Mouse (Mus musculus): ENCODE results near the gene Terf2. TPM values are rescaled to one million over a fixed set of nuclear protein-coding genes. Genes with fewer than 3 reads are reported as not detected.

Terf2 gene
- total and polyA plus RNA-seq, 3 experiments, result 15.0 to 36.7 TPM; not detected in 1

GRCm38 (mm10) chr8:107143501-107143900, 47.2 kb upstream of the Terf2 start:
- Histone ChIP-seq H3K27me3 (ENCODE audit: control insufficient read depth in 1 of 2, insufficient read depth in 2 of 2, low read length in 2 of 2) (no peaks in the 10 kb centered on the region), H3K9me3 (replicated peaks; ENCODE audit: insufficient read depth, low read length) (no peaks in the 10 kb centered on the region), H3K27ac (ENCODE audit: control insufficient read depth, low read depth, low read length) (no peak overlapping the region), H3K79me2 (ENCODE audit: control insufficient read depth, insufficient read depth, low read length, poor library complexity) (no peaks in the 10 kb centered on the region), H3K4me1 (ENCODE audit: control insufficient read depth in 1 of 2, insufficient read depth in 2 of 2, low read length in 2 of 2) (peaks cover 4 to 6% of the 10 kb centered on the region in 2 experiments; a peak in 3 of 4 replicates), H3K4me3 (ENCODE audit: control insufficient read depth in 1 of 2, insufficient read depth in 1 of 2, low read depth in 2 of 2, low read length in 2 of 2) (no peak overlapping the region), H3K9ac (ENCODE audit: control insufficient read depth, low read depth, low read length, poor library complexity, severe bottlenecking) (no peak overlapping the region), H3K36me3 (ENCODE audit: control insufficient read depth in 1 of 2, insufficient read depth in 2 of 2, low read length in 2 of 2) (peaks cover 0 to 6% of the 10 kb centered on the region in 2 experiments; a peak in 1 of 4 replicates)
- no peak for DNase-seq (ENCODE audit: low read depth, low spot score)
- TF ChIP-seq MYB (IDR thresholded peaks at IDR 0.05; ENCODE audit: low read depth, low read length), result no peak
- TF ChIP-seq USF2 (IDR thresholded peaks at IDR 0.05; ENCODE audit: borderline replicate concordance in 1 of 2, insufficient read depth in 1 of 2, low read depth in 1 of 2, low read length in 2 of 2), result no peak
- TF ChIP-seq EP300 (IDR thresholded peaks at IDR 0.05; ENCODE audit: low read depth in 1 of 2, low read length in 2 of 2), result no peak
- no peak for TF ChIP-seq ZKSCAN1 (IDR thresholded peaks at IDR 0.05; ENCODE audit: low read depth, low read length)
- no peak for TF ChIP-seq BHLHE40 (IDR thresholded peaks at IDR 0.05; ENCODE audit: borderline replicate concordance, low read depth, low read length)
- no peak for TF ChIP-seq SIN3A (IDR thresholded peaks at IDR 0.05; ENCODE audit: low read length)
- no peak for TF ChIP-seq NELFE (IDR thresholded peaks at IDR 0.05; ENCODE audit: low read depth, low read length)
- TF ChIP-seq POLR2AphosphoS2 (IDR thresholded peaks at IDR 0.05; ENCODE audit: low read length), result no peak
- TF ChIP-seq POLR2AphosphoS5 (IDR thresholded peaks at IDR 0.05; ENCODE audit: borderline replicate concordance, low read depth, low read length), result no peak
- TF ChIP-seq CTCF (IDR thresholded peaks at IDR 0.05 in 2 of 3, conservative IDR thresholded peaks at IDR 0.05 in 1 of 3; ENCODE audit: control insufficient read depth in 1 of 3, insufficient read depth in 1 of 3, low read depth in 2 of 3, low read length in 3 of 3, poor library complexity in 1 of 3, severe bottlenecking in 1 of 3), result no peak
- no peak for TF ChIP-seq MAZ (IDR thresholded peaks at IDR 0.05; ENCODE audit: low read depth, low read length)
- TF ChIP-seq POLR2A (IDR thresholded peaks at IDR 0.05; ENCODE audit: control insufficient read depth in 1 of 2, insufficient read depth in 1 of 2, low read depth in 1 of 2, low read length in 2 of 2, poor library complexity in 1 of 2), result no peak
- TF ChIP-seq TCF12 (IDR thresholded peaks at IDR 0.05; ENCODE audit: low read depth, low read length), result no peak

- Histone ChIP-seq H3K27me3 (ENCODE audit: control insufficient read depth in 1 of 2, insufficient read depth in 2 of 2, low read length in 2 of 2) (no peaks in the 10 kb centered on the region), H3K9ac (ENCODE audit: control insufficient read depth, low read depth, low read length, poor library complexity, severe bottlenecking) (no peak overlapping the region), H3K4me3 (ENCODE audit: control insufficient read depth in 1 of 2, insufficient read depth in 1 of 2, low read depth in 2 of 2, low read length in 2 of 2) (no peak overlapping the region), H3K27ac (ENCODE audit: control insufficient read depth, low read depth, low read length) (no peak overlapping the region), H3K79me2 (ENCODE audit: control insufficient read depth, insufficient read depth, low read length, poor library complexity) (no peaks in the 10 kb centered on the region), H3K9me3 (replicated peaks; ENCODE audit: insufficient read depth, low read length) (no peaks in the 10 kb centered on the region), H3K36me3 (ENCODE audit: control insufficient read depth in 1 of 2, insufficient read depth in 2 of 2, low read length in 2 of 2) (peaks cover 0 to 6% of the 10 kb centered on the region in 2 experiments; a peak in 1 of 4 replicates), H3K4me1 (ENCODE audit: control insufficient read depth in 1 of 2, insufficient read depth in 2 of 2, low read length in 2 of 2) (peaks cover 4 to 6% of the 10 kb centered on the region in 2 experiments; a peak in 3 of 4 replicates)
- DNase-seq (ENCODE audit: low read depth, low spot score), result no peak
- TF ChIP-seq POLR2AphosphoS2 (IDR thresholded peaks at IDR 0.05; ENCODE audit: low read length) (no peak), MXI1 (IDR thresholded peaks at IDR 0.05; ENCODE audit: low read depth, low read length) (no peak), USF1 (IDR thresholded peaks at IDR 0.05; ENCODE audit: low read depth, low read length) (no peak), SMC3 (IDR thresholded peaks at IDR 0.05; ENCODE audit: low read depth, low read length) (no peak), MAZ (IDR thresholded peaks at IDR 0.05; ENCODE audit: low read depth, low read length) (no peak), ZNF384 (IDR thresholded peaks at IDR 0.05; ENCODE audit: low read depth, low read length) (no peak)
Observed at GRCm38 (mm10) chr8:107142539-107142938, 46.2 kb upstream of the Terf2 start.

All from MEL (cell line).